Mouse (Mus musculus): ENCODE data around the gene Olfr1221.

DNA sequence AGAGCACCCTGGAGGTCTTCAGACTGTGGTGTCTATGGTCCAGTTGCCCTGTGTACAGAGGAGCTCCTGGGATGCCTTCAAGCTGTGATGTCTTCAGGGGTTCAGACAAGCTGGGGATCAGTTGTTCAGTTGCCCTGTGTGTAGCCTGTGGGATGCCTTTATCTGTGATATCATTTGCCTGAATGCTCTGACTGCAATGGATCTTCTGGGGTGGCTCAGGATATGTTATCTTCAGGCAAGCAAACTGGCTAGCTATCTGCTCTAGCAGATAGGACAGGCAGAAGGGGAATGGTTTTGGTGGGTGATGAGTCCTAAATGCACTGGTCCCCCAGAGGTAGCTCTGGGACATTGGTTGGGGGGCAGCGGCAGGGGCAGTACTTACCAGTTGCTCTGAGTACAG, 23.2 kb downstream of the Olfr1221 start:
- no peak for TF ChIP-seq CTCF (IDR thresholded peaks at IDR 0.05; ENCODE audit: low read depth, low read length)
- TF ChIP-seq POLR2A (IDR thresholded peaks at IDR 0.05; ENCODE audit: extremely low read depth, insufficient read depth, low read length): no peak

Data from liver, adult 2 months (tissue).